Mouse (Mus musculus) liver, embryonic 15.5 days (tissue): ENCODE data around the gene Pecam1. TPM values are rescaled to one million over a fixed set of nuclear protein-coding genes. Genes with fewer than 3 reads are reported as not detected.

Experiments used
- ATAC-seq: fragments of 200-750 bp; cut with Nextera tagmentation; 2 replicates; pipeline ENCODE4 v1.8.0; 2017; ENCODE audit warnings: moderate number of reproducible peaks, mild to moderate bottlenecking, moderate library complexity; ENCODE audit not compliant: insufficient read depth
- H3K27ac ChIP-seq: fragments of 300-500 bp; sonication (generic); replicated peaks from 2 replicates; pipeline ENCODE4 v1.5.1; 2015; ENCODE audit warnings: mild to moderate bottlenecking, inconsistent platforms
- H3K27me3 ChIP-seq: fragments of 300-500 bp; sonication (generic); 2 replicates; pipeline ENCODE4 v1.6.1; 2015; ENCODE audit warnings: mild to moderate bottlenecking, inconsistent platforms
- H3K36me3 ChIP-seq: fragments of 300-500 bp; sonication (generic); replicated peaks from 2 replicates; pipeline ENCODE4 v1.6.1; 2015; ENCODE audit warnings: moderate library complexity, mild to moderate bottlenecking, inconsistent platforms
- H3K4me1 ChIP-seq: fragments of 300-500 bp; sonication (generic); replicated peaks from 2 replicates; pipeline ENCODE4 v1.6.1; 2015; ENCODE audit warnings: inconsistent platforms
- H3K4me2 ChIP-seq: fragments of 300-500 bp; sonication (generic); 2 replicates; pipeline ENCODE4 v1.6.1; 2015; ENCODE audit warnings: moderate library complexity, mild to moderate bottlenecking, inconsistent platforms
- H3K4me3 ChIP-seq: fragments of 300-500 bp; sonication (generic); replicated peaks from 2 replicates; pipeline ENCODE4 v1.5.1; 2015; ENCODE audit warnings: mild to moderate bottlenecking, inconsistent platforms
- H3K9ac ChIP-seq: fragments of 300-500 bp; sonication (generic); 2 replicates; pipeline ENCODE4 v1.6.1; 2015; ENCODE audit warnings: moderate library complexity, mild to moderate bottlenecking, inconsistent platforms
- H3K9me3 ChIP-seq: fragments of 300-500 bp; sonication (generic); replicated peaks from 2 replicates; pipeline ENCODE4 v1.6.1; 2016; ENCODE audit warnings: inconsistent platforms
- WGBS: fragments of 180-500 bp; shearing (Covaris S2); methylation state at CpG from one replicate; pipeline ENCODE4 v1.1.7; 2015; ENCODE audit warnings: mixed read lengths; ENCODE audit not compliant: insufficient replicate concordance; 5-methylcytosine and 5-hydroxymethylcytosine counted together
- polyA plus RNA-seq: library from polyadenylated mRNA; unstranded; fragments of >200 nt; fragmentation: Nextera tagmentation; extraction: Ambion mirVana; gene quantifications from 2 replicates; pipeline ENCODE4 v1.2.1, GENCODE M21; 2015

The Pecam1 gene
- polyA plus RNA-seq, 1 experiment from 2014 or later: 7.0 TPM

GRCm38 (mm10) chr11:106709227-106709985 lies 41.0 kb downstream of the Pecam1 start:
- peak; percentile 18; the same call in 1 of the 2 replicates for ATAC-seq
- Histone ChIP-seq H3K36me3 (no peaks in the 10 kb centered on the region), H3K9me3 (no peaks in the 10 kb centered on the region), H3K4me3 (no peak overlapping the region), H3K4me1 (0 out of 2 replicates have a peak, but pooled peaks cover 9% of the 10 kb centered on the region), H3K27me3 (no peaks in the 10 kb centered on the region), H3K27ac (no peak overlapping the region), H3K9ac (no peak overlapping the region), H3K4me2 (no peak overlapping the region)
- 55% methylated on average over 15 of the region's 15 CpGs for WGBS

GRCm38 (mm10) chr11:106707866-106708265 lies 42.6 kb downstream of the Pecam1 start:
- ATAC-seq: no peak
- H3K4me2 ChIP-seq: no peak overlapping the region
- no peak overlapping the region for H3K4me3 ChIP-seq
- no peaks in the 10 kb centered on the region for H3K27me3 ChIP-seq
- H3K36me3 ChIP-seq: no peaks in the 10 kb centered on the region
- H3K9me3 ChIP-seq: no peaks in the 10 kb centered on the region
- H3K4me1 ChIP-seq: 0 out of 2 replicates have a peak, but pooled peaks cover 9% of the 10 kb centered on the region
- 68% methylated on average over 3 of the region's 3 CpGs for WGBS
- no peak overlapping the region for H3K9ac ChIP-seq
- H3K27ac ChIP-seq: no peak overlapping the region

GRCm38 (mm10) chr11:106707085-106707484 lies 43.3 kb downstream of the Pecam1 start:
- Histone ChIP-seq H3K9me3 (no peaks in the 10 kb centered on the region), H3K4me1 (0 out of 2 replicates have a peak, but pooled peaks cover 9% of the 10 kb centered on the region), H3K27me3 (no peaks in the 10 kb centered on the region), H3K4me3 (no peak overlapping the region), H3K36me3 (no peaks in the 10 kb centered on the region), H3K9ac (no peak overlapping the region), H3K4me2 (no peak overlapping the region), H3K27ac (no peak overlapping the region)
- ATAC-seq: no peak
- 69% methylated on average over 8 of the region's 8 CpGs for WGBS

- Histone ChIP-seq H3K27ac (no peak overlapping the region), H3K4me3 (no peak overlapping the region), H3K36me3 (no peaks in the 10 kb centered on the region), H3K9ac (no peak overlapping the region), H3K27me3 (no peaks in the 10 kb centered on the region), H3K4me2 (no peak overlapping the region), H3K9me3 (no peaks in the 10 kb centered on the region), H3K4me1 (0 out of 2 replicates have a peak, but pooled peaks cover 11% of the 10 kb centered on the region)
- no peak for ATAC-seq
- 20% methylated on average over 4 of the region's 4 CpGs for WGBS
Measured at GRCm38 (mm10) chr11:106706212-106706611, 44.2 kb downstream of the Pecam1 start.

GRCm38 (mm10) chr11:106704399-106705111 lies 45.9 kb downstream of the Pecam1 start:
- 37% methylated on average over 9 of the region's 9 CpGs for WGBS
- no peak overlapping the region for H3K9ac ChIP-seq

GRCm38 (mm10) chr11:106703931-106704330 lies 46.5 kb downstream of the Pecam1 start:
- H3K27ac ChIP-seq: no peak overlapping the region
- 66% methylated on average over 7 of the region's 7 CpGs for WGBS
- H3K9ac ChIP-seq: no peak overlapping the region
- no peaks in the 10 kb centered on the region for H3K27me3 ChIP-seq
- no peaks in the 10 kb centered on the region for H3K36me3 ChIP-seq
- ATAC-seq: no peak
- 0 out of 2 replicates have a peak, but pooled peaks cover 10% of the 10 kb centered on the region for H3K4me1 ChIP-seq
- H3K4me2 ChIP-seq: no peak overlapping the region
- no peaks in the 10 kb centered on the region for H3K9me3 ChIP-seq
- no peak overlapping the region for H3K4me3 ChIP-seq

More at GRCm38 (mm10) chr11:106704399-106705111, 45.9 kb downstream of the Pecam1 start:
- no peak overlapping the region for H3K4me2 ChIP-seq
- H3K36me3 ChIP-seq: no peaks in the 10 kb centered on the region
- no peak overlapping the region for H3K4me3 ChIP-seq
- no peak overlapping the region for H3K27ac ChIP-seq
- no peaks in the 10 kb centered on the region for H3K27me3 ChIP-seq
- no peak for ATAC-seq
- H3K9me3 ChIP-seq: no peaks in the 10 kb centered on the region
- 0 out of 2 replicates have a peak, but pooled peaks cover 11% of the 10 kb centered on the region for H3K4me1 ChIP-seq

GRCm38 (mm10) chr11:106702584-106702983 lies 47.8 kb downstream of the Pecam1 start:
- Histone ChIP-seq H3K27me3 (no peaks in the 10 kb centered on the region), H3K9ac (no peak overlapping the region), H3K36me3 (no peaks in the 10 kb centered on the region), H3K4me1 (0 out of 2 replicates have a peak, but pooled peaks cover 9% of the 10 kb centered on the region), H3K4me2 (no peak overlapping the region), H3K4me3 (no peak overlapping the region), H3K27ac (no peak overlapping the region), H3K9me3 (no peaks in the 10 kb centered on the region)
- 58% methylated on average over 3 of the region's 3 CpGs for WGBS
- no peak for ATAC-seq

- Histone ChIP-seq H3K9me3 (no peaks in the 10 kb centered on the region), H3K36me3 (no peaks in the 10 kb centered on the region), H3K27me3 (no peaks in the 10 kb centered on the region), H3K27ac (no peak overlapping the region), H3K4me3 (no peak overlapping the region), H3K9ac (no peak overlapping the region), H3K4me2 (no peak overlapping the region), H3K4me1 (0 out of 2 replicates have a peak, but pooled peaks cover 8% of the 10 kb centered on the region)
- ATAC-seq: no peak
- WGBS: 26% methylated on average over 9 of the region's 9 CpGs
Measured at GRCm38 (mm10) chr11:106701589-106701988, 48.8 kb downstream of the Pecam1 start.

GRCm38 (mm10) chr11:106699083-106699482 lies 51.3 kb downstream of the Pecam1 start:
- H3K9ac ChIP-seq: no peak overlapping the region
- no peaks in the 10 kb centered on the region for H3K36me3 ChIP-seq
- ATAC-seq: no peak
- 0 out of 2 replicates have a peak, but pooled peaks cover 8% of the 10 kb centered on the region for H3K4me1 ChIP-seq
- no peak overlapping the region for H3K4me3 ChIP-seq
- H3K27me3 ChIP-seq: no peaks in the 10 kb centered on the region
- H3K9me3 ChIP-seq: no peaks in the 10 kb centered on the region
- no peak overlapping the region for H3K27ac ChIP-seq
- no peak overlapping the region for H3K4me2 ChIP-seq
- 79% methylated on average over 9 of the region's 9 CpGs for WGBS

- Histone ChIP-seq H3K9ac (no peak overlapping the region), H3K4me1 (0 out of 2 replicates have a peak, but pooled peaks cover 8% of the 10 kb centered on the region), H3K27ac (no peak overlapping the region), H3K36me3 (no peaks in the 10 kb centered on the region), H3K4me2 (no peak overlapping the region), H3K9me3 (no peaks in the 10 kb centered on the region), H3K4me3 (no peak overlapping the region), H3K27me3 (no peaks in the 10 kb centered on the region)
- 62% methylated on average over 6 of the region's 6 CpGs for WGBS
- ATAC-seq: no peak
Measured at GRCm38 (mm10) chr11:106698289-106698688, 52.1 kb downstream of the Pecam1 start.

GRCm38 (mm10) chr11:106695917-106696316 lies 54.5 kb downstream of the Pecam1 start:
- Histone ChIP-seq H3K9me3 (no peaks in the 10 kb centered on the region), H3K36me3 (no peaks in the 10 kb centered on the region), H3K4me2 (no peak overlapping the region), H3K4me1 (0 out of 2 replicates have a peak, but pooled peaks cover 5% of the 10 kb centered on the region), H3K9ac (no peak overlapping the region), H3K27me3 (no peaks in the 10 kb centered on the region), H3K4me3 (no peak overlapping the region), H3K27ac (no peak overlapping the region)
- 50% methylated on average over 3 of the region's 3 CpGs for WGBS
- ATAC-seq: no peak
